Mouse (Mus musculus): Measurements from ENCODE around the gene Tomm40. TPM values are rescaled to one million over a fixed set of nuclear protein-coding genes. Genes with fewer than 3 reads are reported as not detected.

Gene Tomm40
- total RNA-seq (2023), result 10 to 100 TPM; 28.3 to 28.6 TPM

GRCm38 (mm10) chr7:19715239-19716054 lies at the start of gene Tomm40:
Tomm40 (minus strand) TSS chr7:19715438.

DNA sequence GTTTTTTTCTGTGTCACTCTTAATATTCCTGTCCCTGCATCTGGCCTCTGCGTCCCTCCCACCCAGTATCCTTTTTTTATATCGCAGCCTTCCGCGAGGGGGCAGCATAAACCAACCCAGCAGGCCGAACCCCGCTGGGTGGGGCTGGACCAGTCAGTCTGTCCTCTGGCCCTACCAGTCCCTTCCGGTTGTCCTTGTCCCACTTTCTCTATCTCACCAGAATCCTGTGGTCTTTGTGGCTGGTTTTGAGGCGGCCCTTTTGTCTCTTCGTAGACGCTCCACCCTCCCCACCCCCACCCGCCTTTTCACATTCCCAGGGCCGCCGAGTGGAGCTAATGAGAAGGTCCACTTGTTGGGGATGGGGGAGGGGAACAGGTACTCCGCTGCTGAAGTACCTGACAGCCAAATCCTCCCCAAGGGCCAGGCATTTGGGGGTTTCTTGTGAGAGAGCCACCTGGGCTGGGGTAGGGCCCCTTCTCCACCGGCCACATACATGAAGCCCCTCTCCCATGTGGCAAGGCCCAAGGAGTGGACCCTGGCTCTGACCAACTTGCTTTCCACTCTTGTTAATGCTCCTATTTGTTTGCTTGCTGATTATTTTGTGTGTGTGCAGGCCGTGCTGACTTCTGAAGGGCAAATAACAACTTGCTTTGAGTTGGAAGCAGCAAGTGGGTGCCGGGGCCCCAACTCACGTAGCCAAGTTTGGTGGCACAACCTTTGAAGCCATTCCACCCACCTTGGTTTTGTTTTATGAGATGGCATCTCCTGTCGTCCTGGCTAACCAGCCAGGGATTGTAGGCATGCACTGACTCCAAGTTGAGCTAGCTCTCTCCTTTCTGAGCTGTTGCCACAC lies 35.2 kb upstream of the Tomm40 start, which contains the start of gene Nectin2:
TSS of gene Nectin2 (minus strand) at position 267 of the 853 bp plus-strand sequence.

DNA sequence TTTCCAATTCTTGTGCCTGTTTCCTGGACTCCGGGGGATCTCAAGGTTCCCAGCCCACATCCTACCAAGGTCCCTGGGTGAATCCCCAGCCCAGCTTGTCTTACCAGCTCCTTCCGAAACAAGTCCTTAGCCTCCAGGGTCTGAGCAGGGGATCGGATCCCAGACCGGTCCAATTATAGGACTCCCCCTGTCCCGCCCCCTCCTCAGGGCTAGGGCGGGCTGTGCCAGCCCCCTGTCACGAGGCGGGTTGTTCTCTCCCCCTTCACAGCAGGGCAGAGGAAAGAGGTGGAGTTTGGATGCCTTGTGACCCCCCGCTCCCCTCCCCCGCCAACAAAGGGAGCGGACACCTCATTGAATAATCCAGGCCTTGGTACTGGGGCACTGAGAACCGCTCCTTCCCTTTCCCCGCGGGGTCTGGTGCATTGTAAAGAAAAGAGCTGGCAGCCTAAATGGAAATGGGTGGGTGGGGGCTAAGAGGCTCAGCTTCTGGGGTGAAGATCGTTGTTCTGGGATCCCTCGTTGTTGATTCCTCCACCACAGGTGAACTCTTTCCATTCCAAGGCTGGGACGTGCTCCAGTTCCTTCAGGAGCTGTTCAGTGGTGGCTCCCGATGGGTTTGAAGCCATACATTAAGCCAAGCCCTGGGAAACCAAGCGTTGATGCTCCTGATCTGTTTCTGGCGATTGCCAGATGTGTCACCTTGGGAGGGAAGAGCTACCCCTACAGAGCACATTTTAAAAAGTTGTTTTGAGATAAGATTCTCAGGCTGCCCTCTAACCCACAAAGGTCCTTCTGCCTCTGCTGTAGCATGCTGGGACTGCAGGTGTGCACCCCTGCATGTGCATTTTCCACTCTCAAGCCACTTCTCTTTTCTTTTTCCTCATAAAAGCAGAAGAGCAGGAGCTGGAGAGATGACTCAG lies 16.1 kb downstream of the Tomm40 start, which contains the start of gene Apoe:
TSS of gene Apoe (minus strand) at position 282 of the 920 bp plus-strand sequence.

DNA sequence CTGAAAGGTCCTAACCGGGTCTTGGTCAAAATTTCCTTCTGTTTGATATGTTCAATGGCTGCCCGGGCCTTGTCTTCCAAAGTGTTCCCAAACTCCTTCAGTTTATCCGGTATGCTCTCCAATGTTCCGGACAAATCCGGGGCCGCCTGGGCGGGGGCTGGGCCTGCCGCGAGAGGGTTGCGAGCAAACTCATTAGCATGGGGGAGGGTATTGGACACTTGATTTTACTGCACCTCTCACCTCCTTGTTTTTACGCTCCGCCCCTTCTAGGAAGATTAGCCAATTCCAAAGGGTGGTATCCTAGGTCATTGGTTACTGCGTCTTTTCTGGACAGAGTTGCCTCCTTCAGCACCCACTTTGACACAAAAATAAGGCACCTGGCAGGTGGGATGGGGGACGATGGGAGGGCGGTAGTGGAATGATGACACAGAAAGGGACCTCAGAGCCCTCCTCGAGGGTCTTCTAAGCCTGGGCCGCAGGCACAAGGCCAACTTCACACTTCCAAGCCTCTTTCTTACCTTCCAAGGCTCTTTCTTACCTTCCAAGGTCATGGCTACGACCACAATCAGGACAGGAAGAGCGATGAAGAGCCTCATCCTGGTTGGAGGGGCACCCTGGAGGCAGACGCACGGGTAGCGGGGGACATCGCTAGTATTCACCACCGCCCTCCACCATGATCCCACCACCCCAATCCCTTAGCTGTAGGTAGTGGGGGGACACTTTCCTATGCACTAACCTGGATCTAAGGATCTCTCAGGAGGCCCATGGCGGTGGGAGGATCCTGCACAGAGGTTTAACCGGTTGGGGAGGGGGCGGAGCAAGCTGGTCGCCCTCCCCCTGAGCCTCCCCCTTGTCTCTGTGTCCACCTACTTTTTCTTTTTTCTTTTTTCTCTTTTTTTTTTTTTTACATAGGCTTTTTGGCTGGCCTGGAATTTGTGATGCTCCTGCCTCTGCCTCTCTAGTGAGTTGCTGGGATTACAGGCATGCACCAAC lies 23.1 kb downstream of the Tomm40 start, which contains the start of gene Apoc1:
TSS of gene Apoc1 (minus strand) at position 788 of the 993 bp plus-strand sequence.

DNA sequence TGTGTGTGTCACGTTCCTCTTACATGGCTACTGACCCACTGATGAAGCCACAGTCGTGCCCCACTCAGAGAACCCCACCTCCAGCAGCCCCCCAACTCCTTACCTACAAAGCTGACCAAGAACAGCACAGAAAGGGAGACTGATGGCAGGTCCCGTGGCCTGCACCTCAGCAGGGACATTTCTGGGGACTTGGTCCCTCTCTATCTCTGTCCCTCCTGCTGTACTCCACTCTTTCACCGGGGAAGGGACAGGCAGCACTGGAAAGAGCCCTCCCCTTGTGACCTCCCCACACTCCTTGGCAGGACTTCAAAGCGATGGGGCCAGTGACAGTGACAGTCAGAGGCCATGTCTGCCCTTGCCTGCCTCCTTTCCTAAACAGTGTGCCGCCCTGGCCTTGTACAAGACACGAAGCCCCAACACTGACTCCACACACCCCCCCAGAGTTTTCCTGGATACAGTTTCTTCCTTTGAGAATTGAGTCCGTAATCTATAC lies 34.0 kb downstream of the Tomm40 start, which contains the start of the genes Gm44805 and Apoc4:
TSS of gene Gm44805 (minus strand) at position 222 of the 493 bp plus-strand sequence.
TSS of gene Apoc4 (minus strand) at position 278 of the 493 bp plus-strand sequence.

GRCm38 (mm10) chr7:19677872-19678271 lies 37.4 kb downstream of the Tomm40 start, which contains the start of gene Apoc2:
Apoc2 (minus strand) TSS chr7:19677941.

GRCm38 (mm10) chr7:19664955-19665841 lies 50.0 kb downstream of the Tomm40 start, which contains the start of gene Clptm1:
Clptm1 (minus strand) TSS chr7:19665033.

Other genes starting within 250 kb of the Tomm40 start
- 1 to 10 TPM; 9.0 to 9.2 TPM for gene Bloc1s3, start 207.1 kb downstream of the Tomm40 start, total RNA-seq (2023)
- 10 to 100 TPM; 23.9 to 24.1 TPM for gene Trappc6a, start 207.0 kb downstream of the Tomm40 start, total RNA-seq (2023)
- gene Nkpd1, start 197.6 kb downstream of the Tomm40 start, total RNA-seq (2023), result not detected
- 10 to 100 TPM; 31.7 to 37.9 TPM for gene Ppp1r37, start 152.4 kb downstream of the Tomm40 start, total RNA-seq (2023)
- 1 to 10 TPM; 3.3 to 4.4 TPM for gene Zfp296, start 138.2 kb downstream of the Tomm40 start, total RNA-seq (2023)
- gene Gemin7, start 137.8 kb downstream of the Tomm40 start, total RNA-seq (2023), result 10 to 100 TPM; 50.6 to 59.9 TPM
- 10 to 100 TPM; 46.3 to 53.5 TPM for gene Clasrp, start 111.0 kb downstream of the Tomm40 start, total RNA-seq (2023)
- 10 to 100 TPM; 17.2 to 17.5 TPM for gene Relb, start 86.0 kb downstream of the Tomm40 start, total RNA-seq (2023)
- gene Clptm1, start 50.4 kb downstream of the Tomm40 start, total RNA-seq (2023), result 10 to 100 TPM; 50.7 to 55.8 TPM
- 10 to 100 TPM; 29.8 to 43.2 TPM for gene Apoc2, start 37.5 kb downstream of the Tomm40 start, total RNA-seq (2023)
- gene Gm44805, start 34.0 kb downstream of the Tomm40 start, total RNA-seq (2023), result under 1 TPM in 1 of 2 experiments, not detected in 1; 0.91 TPM
- not detected for gene Apoc4, start 34.0 kb downstream of the Tomm40 start, total RNA-seq (2023)
- 1 to 10 TPM; 2.0 to 4.6 TPM for gene Apoc1, start 22.8 kb downstream of the Tomm40 start, total RNA-seq (2023)
- gene Apoe, start 16.2 kb downstream of the Tomm40 start, total RNA-seq (2023), result 10 to 100 TPM; 61.2 to 81.9 TPM
- under 1 TPM; 0.53 to 0.82 TPM for gene Nectin2, start 35.0 kb upstream of the Tomm40 start, total RNA-seq (2023)
- not detected for gene Bcam, start 55.6 kb upstream of the Tomm40 start, total RNA-seq (2023)
- not detected for gene Cblc, start 81.4 kb upstream of the Tomm40 start, total RNA-seq (2023)
- 10 to 100 TPM; 27.6 to 32.1 TPM for gene Bcl3, start 107.3 kb upstream of the Tomm40 start, total RNA-seq (2023)
- gene Gm19345, start 136.6 kb upstream of the Tomm40 start, total RNA-seq (2023), result not detected
- gene Ceacam16, start 145.9 kb upstream of the Tomm40 start, total RNA-seq (2023), result 1 to 10 TPM; 1.4 to 2.3 TPM
- under 1 TPM; 0.40 to 0.75 TPM for gene Ceacam19, start 172.5 kb upstream of the Tomm40 start, total RNA-seq (2023)
- 1 to 10 TPM; 4.0 to 5.9 TPM for gene Pvr, start 205.7 kb upstream of the Tomm40 start, total RNA-seq (2023)
- under 1 TPM in 1 of 2 experiments, not detected in 1; 0.31 TPM for gene Igsf23, start 235.3 kb upstream of the Tomm40 start, total RNA-seq (2023)
- gene Ceacam20, start 250.0 kb upstream of the Tomm40 start, total RNA-seq (2023), result not detected